Mouse (Mus musculus): Measurements from ENCODE around the gene Slc26a3. TPM values are rescaled to one million over a fixed set of nuclear protein-coding genes. Genes with fewer than 3 reads are reported as not detected.

Slc26a3 gene
- polyA plus RNA-seq, 1 experiment, result not detected

DNA sequence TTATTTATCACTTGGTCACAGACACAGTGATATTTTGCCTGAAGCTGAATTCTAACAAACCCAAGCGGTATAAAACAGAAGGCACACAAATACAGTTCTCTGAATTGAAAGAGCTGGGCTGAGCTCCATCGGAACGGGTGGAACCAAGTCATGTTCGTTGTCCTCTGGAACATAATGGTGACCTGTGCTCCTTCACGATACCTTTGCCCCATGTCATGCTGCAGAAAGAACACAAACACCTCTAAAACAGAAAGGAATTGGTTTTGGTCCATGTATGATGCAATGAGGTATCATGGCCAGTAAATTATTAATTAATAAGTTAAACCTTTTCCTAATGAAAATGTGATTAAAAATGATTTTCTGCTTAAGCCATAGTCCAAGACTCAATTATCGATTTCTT lies 11.3 kb downstream of the Slc26a3 start:
- no peaks in the 10 kb centered on the region for H3K4me1 ChIP-seq (ENCODE audit: control insufficient read depth, insufficient read depth, low read length)
- no peak overlapping the region for H3K27ac ChIP-seq (ENCODE audit: insufficient read depth, low read depth, low read length)
- WGBS, result 86% methylated on average over 6 of the region's 6 CpGs
- no peak overlapping the region for H3K4me3 ChIP-seq (ENCODE audit: insufficient read depth, low read depth, low read length)
- TF ChIP-seq CTCF (IDR thresholded peaks at IDR 0.05; ENCODE audit: insufficient read depth, low read depth, low read length), result no peak
- no peak for TF ChIP-seq POLR2A (IDR thresholded peaks at IDR 0.05; ENCODE audit: insufficient read depth, low read depth, low read length)

DNA sequence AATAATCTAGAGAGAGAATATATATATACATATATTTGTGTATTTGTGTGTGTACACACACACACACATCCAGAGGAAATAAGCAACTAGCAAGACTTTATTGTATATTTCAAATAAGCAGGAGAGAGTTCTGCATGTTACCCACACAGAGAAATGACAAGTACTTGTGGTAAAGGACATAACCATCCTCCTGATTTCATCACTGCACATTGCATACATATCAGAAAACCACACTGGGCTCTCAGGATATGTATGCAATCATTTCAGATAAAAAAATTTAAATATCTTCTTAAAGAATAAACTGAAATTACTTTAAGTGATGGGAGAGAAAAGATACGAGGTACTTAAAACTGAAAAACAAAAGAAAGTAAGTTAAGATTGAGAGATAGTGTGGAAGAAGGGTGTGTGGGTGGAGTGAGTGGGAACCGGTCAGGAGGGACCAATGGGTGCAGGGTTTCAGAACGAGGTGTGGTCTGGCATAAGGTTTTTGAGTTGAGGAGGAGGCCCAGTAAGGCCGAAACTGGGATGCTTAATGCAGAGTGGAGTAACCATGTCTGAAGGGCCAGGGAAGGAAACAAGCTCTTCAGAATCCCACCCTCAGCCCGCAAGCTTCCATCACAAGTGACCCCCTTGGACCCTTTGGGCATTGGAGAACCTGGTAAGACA lies 14.0 kb downstream of the Slc26a3 start:
- no peaks in the 10 kb centered on the region for H3K4me1 ChIP-seq (ENCODE audit: control insufficient read depth, insufficient read depth, low read length)
- TF ChIP-seq CTCF (IDR thresholded peaks at IDR 0.05; ENCODE audit: insufficient read depth, low read depth, low read length), result no peak
- no peak for TF ChIP-seq POLR2A (IDR thresholded peaks at IDR 0.05; ENCODE audit: insufficient read depth, low read depth, low read length)
- H3K4me3 ChIP-seq (ENCODE audit: insufficient read depth, low read depth, low read length), result no peak overlapping the region
- 79% methylated on average over 5 of the region's 5 CpGs for WGBS
- H3K27ac ChIP-seq (ENCODE audit: insufficient read depth, low read depth, low read length), result no peak overlapping the region

- H3K4me3 ChIP-seq (ENCODE audit: insufficient read depth, low read depth, low read length), result no peak overlapping the region
- no peak overlapping the region for H3K27ac ChIP-seq (ENCODE audit: insufficient read depth, low read depth, low read length)
- no peak for TF ChIP-seq CTCF (IDR thresholded peaks at IDR 0.05; ENCODE audit: insufficient read depth, low read depth, low read length)
- TF ChIP-seq POLR2A (IDR thresholded peaks at IDR 0.05; ENCODE audit: insufficient read depth, low read depth, low read length), result no peak
- H3K4me1 ChIP-seq (ENCODE audit: control insufficient read depth, insufficient read depth, low read length), result no peaks in the 10 kb centered on the region
- WGBS, result 56% methylated on average over 2 of the region's 2 CpGs
Measured at GRCm38 (mm10) chr12:31415971-31416370, 25.3 kb downstream of the Slc26a3 start.

GRCm38 (mm10) chr12:31421901-31422574 lies 31.4 kb downstream of the Slc26a3 start:
- no peak overlapping the region for H3K4me3 ChIP-seq (ENCODE audit: insufficient read depth, low read depth, low read length)
- H3K4me1 ChIP-seq (ENCODE audit: control insufficient read depth, insufficient read depth, low read length), result no peaks in the 10 kb centered on the region
- TF ChIP-seq POLR2A (IDR thresholded peaks at IDR 0.05; ENCODE audit: insufficient read depth, low read depth, low read length) (no peak), CTCF (IDR thresholded peaks at IDR 0.05; ENCODE audit: insufficient read depth, low read depth, low read length) (no peak)
- WGBS, result 71% methylated on average over 3 of the region's 3 CpGs
- H3K27ac ChIP-seq (ENCODE audit: insufficient read depth, low read depth, low read length), result no peak overlapping the region

- Histone ChIP-seq H3K4me3 (ENCODE audit: insufficient read depth, low read depth, low read length) (no peak overlapping the region), H3K4me1 (ENCODE audit: control insufficient read depth, insufficient read depth, low read length) (no peaks in the 10 kb centered on the region), H3K27ac (ENCODE audit: insufficient read depth, low read depth, low read length) (no peak overlapping the region)
- no peak for TF ChIP-seq POLR2A (IDR thresholded peaks at IDR 0.05; ENCODE audit: insufficient read depth, low read depth, low read length)
- TF ChIP-seq CTCF (IDR thresholded peaks at IDR 0.05; ENCODE audit: insufficient read depth, low read depth, low read length), result no peak
- WGBS, result 78% methylated on average over 6 of the region's 6 CpGs
Measured at GRCm38 (mm10) chr12:31437791-31438190, 47.1 kb downstream of the Slc26a3 start.

- H3K27ac ChIP-seq (ENCODE audit: insufficient read depth, low read depth, low read length), result no peak overlapping the region
- 79% methylated on average over 2 of the region's 2 CpGs for WGBS
- no peak overlapping the region for H3K4me3 ChIP-seq (ENCODE audit: insufficient read depth, low read depth, low read length)
- TF ChIP-seq CTCF (IDR thresholded peaks at IDR 0.05; ENCODE audit: insufficient read depth, low read depth, low read length), result no peak
- TF ChIP-seq POLR2A (IDR thresholded peaks at IDR 0.05; ENCODE audit: insufficient read depth, low read depth, low read length), result no peak
- H3K4me1 ChIP-seq (ENCODE audit: control insufficient read depth, insufficient read depth, low read length), result no peaks in the 10 kb centered on the region; the same call in 1 of the 2 replicates
Measured at GRCm38 (mm10) chr12:31439612-31440011, 48.9 kb downstream of the Slc26a3 start.

- WGBS, result 3% methylated on average over 11 of the region's 11 CpGs
- Histone ChIP-seq H3K4me1 (ENCODE audit: control insufficient read depth, insufficient read depth, low read length) (no peaks in the 10 kb centered on the region; the same call in 1 of the 2 replicates), H3K27ac (ENCODE audit: insufficient read depth, low read depth, low read length) (no peak overlapping the region), H3K4me3 (ENCODE audit: insufficient read depth, low read depth, low read length) (no peak overlapping the region)
- no peak for TF ChIP-seq POLR2A (IDR thresholded peaks at IDR 0.05; ENCODE audit: insufficient read depth, low read depth, low read length)
- no peak for TF ChIP-seq CTCF (IDR thresholded peaks at IDR 0.05; ENCODE audit: insufficient read depth, low read depth, low read length)
Measured at GRCm38 (mm10) chr12:31444131-31444546, 53.5 kb downstream of the Slc26a3 start.

DNA sequence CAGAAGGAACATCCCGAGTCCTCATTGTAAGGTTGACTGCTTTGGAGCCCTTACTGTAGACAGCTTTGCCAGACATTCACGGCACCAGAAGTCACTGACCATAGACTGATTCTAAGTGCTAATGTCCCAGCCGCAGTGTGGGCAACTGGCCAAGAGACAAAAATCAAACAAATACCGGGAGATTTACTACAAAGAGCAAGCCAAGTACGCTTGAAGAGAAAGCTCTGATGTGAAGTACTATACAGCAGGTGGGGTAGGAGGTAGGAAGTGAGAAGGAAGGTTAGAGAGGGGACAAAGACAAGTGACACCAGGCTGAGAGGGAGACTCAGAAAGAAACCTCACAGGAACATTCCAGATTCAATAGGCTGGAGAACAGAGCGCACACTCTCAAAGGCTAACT lies 54.2 kb downstream of the Slc26a3 start:
- 39% methylated on average over 6 of the region's 6 CpGs for WGBS
- no peak for TF ChIP-seq CTCF (IDR thresholded peaks at IDR 0.05; ENCODE audit: insufficient read depth, low read depth, low read length)
- no peak for TF ChIP-seq POLR2A (IDR thresholded peaks at IDR 0.05; ENCODE audit: insufficient read depth, low read depth, low read length)
- H3K27ac ChIP-seq (ENCODE audit: insufficient read depth, low read depth, low read length), result no peak overlapping the region
- no peak overlapping the region for H3K4me3 ChIP-seq (ENCODE audit: insufficient read depth, low read depth, low read length)
- no peaks in the 10 kb centered on the region; the same call in 1 of the 2 replicates for H3K4me1 ChIP-seq (ENCODE audit: control insufficient read depth, insufficient read depth, low read length)

DNA sequence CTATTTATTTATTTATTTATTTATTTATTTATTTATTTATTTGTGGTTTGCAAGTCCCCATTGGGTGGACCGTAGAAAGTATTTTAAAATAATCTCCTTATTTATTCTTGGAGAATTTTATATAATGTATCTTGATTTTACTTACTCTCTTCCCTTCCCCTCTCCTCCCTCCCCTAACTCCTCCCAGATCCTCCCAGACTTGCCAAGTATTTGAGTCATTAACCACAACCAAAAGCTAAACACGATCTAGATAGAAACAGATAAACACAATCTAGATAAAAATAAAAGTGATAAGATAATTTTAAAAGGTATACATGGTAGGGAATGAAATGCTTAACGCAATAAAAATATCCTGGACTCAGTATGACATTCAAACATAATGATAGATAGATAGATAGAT lies 58.7 kb downstream of the Slc26a3 start:
- H3K27ac ChIP-seq (ENCODE audit: insufficient read depth, low read depth, low read length), result no peak overlapping the region
- 89% methylated on average over 3 of the region's 3 CpGs for WGBS
- TF ChIP-seq CTCF (IDR thresholded peaks at IDR 0.05; ENCODE audit: insufficient read depth, low read depth, low read length), result no peak
- TF ChIP-seq POLR2A (IDR thresholded peaks at IDR 0.05; ENCODE audit: insufficient read depth, low read depth, low read length), result no peak
- H3K4me1 ChIP-seq (ENCODE audit: control insufficient read depth, insufficient read depth, low read length), result no peaks in the 10 kb centered on the region
- no peak overlapping the region for H3K4me3 ChIP-seq (ENCODE audit: insufficient read depth, low read depth, low read length)
